Mouse (Mus musculus) hindbrain, embryonic 16.5 days (tissue): Measurements from ENCODE around the gene Arl1. TPM values are rescaled to one million over a fixed set of nuclear protein-coding genes. Genes with fewer than 3 reads are reported as not detected.
"Not testable (repeated sequence)": the region's sequence is repeated elsewhere in the genome, so short reads cannot be mapped to it uniquely, and the experiment has no call there.

Source experiments
- ATAC-seq: fragments of 200-750 bp; cut with Nextera tagmentation; 2 replicates; pipeline ENCODE4 v1.8.0; 2017; ENCODE audit warnings: moderate TSS enrichment, moderate library complexity
- H3K27ac ChIP-seq: fragments of 300-500 bp; sonication (generic); 2 replicates; pipeline ENCODE4 v1.5.1; 2014; ENCODE audit warnings: low read depth, mild to moderate bottlenecking, control low read depth, low read length, moderate library complexity
- H3K27me3 ChIP-seq: fragments of 300-500 bp; sonication (generic); replicated peaks from 2 replicates; pipeline ENCODE4 v1.6.1; 2014; ENCODE audit warnings: low read length; ENCODE audit not compliant: control insufficient read depth, insufficient read depth
- H3K36me3 ChIP-seq: fragments of 300-500 bp; sonication (generic); 2 replicates; pipeline ENCODE4 v1.6.1; 2014; ENCODE audit warnings: mild to moderate bottlenecking, low read length, moderate library complexity, mixed read lengths; ENCODE audit not compliant: control insufficient read depth, insufficient read depth
- H3K4me1 ChIP-seq: fragments of 300-500 bp; sonication (generic); 2 replicates; pipeline ENCODE4 v1.6.1; 2014; ENCODE audit warnings: low read depth, low read length; ENCODE audit not compliant: control insufficient read depth, insufficient read depth
- H3K4me2 ChIP-seq: fragments of 300-500 bp; sonication (generic); 2 replicates; pipeline ENCODE4 v1.6.1; 2014; ENCODE audit warnings: mild to moderate bottlenecking, low read length, control low read depth, moderate library complexity
- H3K4me3 ChIP-seq: fragments of 300-500 bp; sonication (generic); 2 replicates; pipeline ENCODE4 v1.5.1; 2014; ENCODE audit warnings: mild to moderate bottlenecking, low read length, control low read depth, moderate library complexity
- H3K9ac ChIP-seq: fragments of 300-500 bp; sonication (generic); 2 replicates; pipeline ENCODE4 v1.6.1; 2014; ENCODE audit warnings: low read depth, mild to moderate bottlenecking, control low read depth, low read length, moderate library complexity
- H3K9me3 ChIP-seq: fragments of 300-500 bp; sonication (generic); 2 replicates; pipeline ENCODE4 v1.6.1; 2014; ENCODE audit warnings: mild to moderate bottlenecking, low read length, moderate library complexity; ENCODE audit not compliant: control insufficient read depth
- whole genome bisulfite sequencing: fragments of 180-500 bp; shearing (Covaris S2); extraction: QIAGEN DNeasy Blood & Tissue Kit; methylation state at CpG from one replicate; pipeline ENCODE4 v1.1.7; 2014; 5-methylcytosine and 5-hydroxymethylcytosine counted together
- polyA plus RNA-seq: library from polyadenylated mRNA; unstranded; fragments of >200 nt; fragmentation: Nextera tagmentation; extraction: Ambion mirVana; gene quantifications from 2 replicates; pipeline ENCODE4 v1.2.1, GENCODE M21; 2015

Arl1 gene
- polyA plus RNA-seq, 1 experiment from 2014 or later = 166 TPM

DNA sequence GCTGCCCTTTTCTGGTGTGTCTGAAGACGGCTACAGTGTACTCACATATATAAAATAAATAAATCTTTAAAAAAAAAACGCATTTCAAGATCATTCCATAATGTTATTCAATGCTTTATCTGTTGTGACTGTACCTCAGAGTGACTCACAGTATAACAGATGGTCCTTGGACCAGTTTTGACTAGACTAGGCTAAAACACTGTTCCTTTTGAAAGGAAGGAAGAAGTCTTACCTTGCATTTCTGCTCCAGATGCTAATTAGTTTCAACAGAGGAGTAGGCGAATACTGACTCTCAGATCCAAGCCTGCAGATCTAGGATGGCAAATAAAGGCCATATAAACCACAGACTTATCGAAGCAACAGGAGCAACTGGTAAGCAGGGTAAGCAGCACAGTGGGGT is 50.1 kb downstream of the Arl1 start:
- Histone ChIP-seq H3K4me1 (no peaks in the 10 kb centered on the region), H3K4me2 (no peak overlapping the region), H3K9me3 (no peaks in the 10 kb centered on the region), H3K4me3 (no peak overlapping the region), H3K9ac (no peak overlapping the region), H3K36me3 (peaks cover 15% of the 10 kb centered on the region; the same call in 1 of the 2 replicates), H3K27me3 (no peaks in the 10 kb centered on the region), H3K27ac (no peak overlapping the region)
- 91% methylated on average over 4 of the region's 4 CpGs for WGBS
- no peak for ATAC-seq

DNA sequence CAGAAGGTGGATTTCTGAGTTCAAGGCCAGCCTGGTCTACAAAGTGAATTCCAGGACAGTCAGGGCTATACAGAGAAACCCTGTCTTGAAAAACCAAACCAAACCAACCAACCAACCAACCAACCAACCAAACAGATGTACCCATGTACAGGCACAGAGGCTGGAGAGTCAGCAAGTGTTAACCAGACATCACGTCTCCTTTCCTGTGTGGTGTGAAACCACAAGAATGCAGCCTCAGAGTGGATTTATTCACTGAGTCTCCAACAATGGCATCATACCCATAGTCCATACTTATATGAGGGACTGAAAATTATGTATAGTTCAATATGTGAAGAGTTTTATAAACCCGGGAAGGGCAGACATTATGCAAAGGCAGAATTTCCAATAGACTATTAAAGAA is 52.5 kb downstream of the Arl1 start:
- H3K4me3 ChIP-seq = not testable (repeated sequence)
- WGBS = 93% methylated on average over 2 of the region's 2 CpGs

DNA sequence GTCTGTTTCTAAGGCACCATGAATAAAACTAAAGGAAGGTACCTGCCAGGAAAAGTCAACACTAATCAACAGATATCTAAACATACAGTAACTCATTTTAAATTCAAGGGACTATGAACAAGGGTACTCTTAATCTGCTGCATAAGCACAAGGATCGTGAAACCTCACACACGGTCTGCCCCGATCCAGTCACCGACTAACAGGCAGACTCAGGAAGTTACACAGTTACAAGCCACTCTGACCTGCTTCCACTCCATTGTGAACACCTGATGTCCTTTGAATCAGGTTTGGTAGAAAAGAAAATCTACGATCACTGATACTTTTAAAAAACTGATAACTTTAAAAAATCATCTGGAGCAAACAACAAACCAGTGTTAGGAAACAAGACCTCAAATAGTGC is 53.3 kb downstream of the Arl1 start:
- no peak for ATAC-seq
- 95% methylated on average over 5 of the region's 5 CpGs for WGBS
- no peak overlapping the region for H3K4me2 ChIP-seq
- H3K27ac ChIP-seq = no peak overlapping the region
- H3K4me3 ChIP-seq = no peak overlapping the region
- no peaks in the 10 kb centered on the region for H3K9me3 ChIP-seq
- no peaks in the 10 kb centered on the region for H3K4me1 ChIP-seq
- peaks cover 19% of the 10 kb centered on the region for H3K36me3 ChIP-seq
- H3K27me3 ChIP-seq = no peaks in the 10 kb centered on the region
- no peak overlapping the region for H3K9ac ChIP-seq

More for the DNA sequence above, 52.5 kb downstream of the Arl1 start:
- H3K4me1 ChIP-seq, ATAC-seq, H3K9me3 ChIP-seq, H3K9ac ChIP-seq, H3K4me2 ChIP-seq, H3K27me3 ChIP-seq, H3K27ac ChIP-seq: not testable (repeated sequence)
- peaks cover 19% of the 10 kb centered on the region for H3K36me3 ChIP-seq

DNA sequence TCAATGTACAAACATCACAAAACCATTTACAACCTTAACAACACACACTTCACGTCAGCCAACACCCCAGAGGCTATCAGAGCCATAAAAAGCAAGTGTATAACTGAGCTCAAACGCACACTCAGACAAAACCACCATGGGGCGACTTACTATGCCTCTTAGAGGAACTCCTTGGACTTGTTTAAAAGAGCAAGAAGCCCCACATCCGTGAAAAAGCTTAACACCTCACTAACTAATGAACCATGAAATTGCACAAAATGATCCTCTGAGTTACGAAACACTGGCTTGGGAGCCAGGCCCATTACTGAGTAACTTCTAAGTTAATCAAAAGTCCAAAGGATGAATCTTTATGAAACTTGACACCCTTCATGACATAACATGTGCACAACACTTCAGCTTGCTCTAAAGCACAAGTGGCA is 53.9 kb downstream of the Arl1 start:
- H3K4me1 ChIP-seq = no peaks in the 10 kb centered on the region
- peaks cover 19% of the 10 kb centered on the region for H3K36me3 ChIP-seq
- H3K9me3 ChIP-seq = no peaks in the 10 kb centered on the region
- no peak overlapping the region for H3K9ac ChIP-seq
- no peak for ATAC-seq
- WGBS = 70% methylated on average over 5 of the region's 5 CpGs
- no peak overlapping the region for H3K4me2 ChIP-seq
- no peak overlapping the region for H3K27ac ChIP-seq
- no peaks in the 10 kb centered on the region for H3K27me3 ChIP-seq
- no peak overlapping the region for H3K4me3 ChIP-seq

DNA sequence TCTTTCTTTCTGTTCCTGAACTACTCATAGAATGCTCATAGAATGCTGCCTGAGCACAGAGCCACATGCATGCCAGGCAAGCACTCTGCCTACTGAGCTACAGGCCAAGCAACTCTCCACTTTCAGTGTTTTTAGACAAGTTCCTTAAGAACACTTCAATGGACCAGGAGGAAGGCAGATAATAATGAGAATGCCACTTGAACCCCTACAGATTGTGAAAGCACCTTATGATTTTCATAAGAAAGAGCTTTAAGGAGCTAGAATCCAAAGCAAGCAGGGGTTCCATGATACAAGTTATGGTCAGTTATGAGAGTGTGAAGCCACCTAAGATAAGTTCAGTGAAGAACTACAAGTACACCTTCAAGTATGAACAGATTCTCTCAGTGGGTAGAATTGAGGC is 63.0 kb downstream of the Arl1 start:
- no peak for ATAC-seq
- Histone ChIP-seq H3K27me3 (no peaks in the 10 kb centered on the region), H3K4me2 (no peak overlapping the region)

More for the DNA sequence above, 63.0 kb downstream of the Arl1 start:
- Histone ChIP-seq H3K9ac (no peak overlapping the region), H3K4me1 (no peaks in the 10 kb centered on the region), H3K27ac (no peak overlapping the region), H3K9me3 (no peaks in the 10 kb centered on the region), H3K4me3 (no peak overlapping the region), H3K36me3 (peaks cover 9% of the 10 kb centered on the region)

Other genes with a start within 250 kb of the Arl1 start
- 9.1 and 11.6 TPM in 2 replicates for gene Chpt1, start 226.8 kb upstream of the Arl1 start, polyA plus RNA-seq
- 3.4 and 14.1 TPM in 2 replicates for gene Mybpc1, start 125.7 kb upstream of the Arl1 start, polyA plus RNA-seq
- 0.24 and 0.28 TPM in 2 replicates for gene Spic, start 45.8 kb upstream of the Arl1 start, polyA plus RNA-seq
- 7.7 and 10.4 TPM in 2 replicates for gene Utp20, start 95.9 kb downstream of the Arl1 start, polyA plus RNA-seq
- gene Slc5a8, start 155.1 kb downstream of the Arl1 start, polyA plus RNA-seq = 0.05 and 0.11 TPM in 2 replicates